Mouse (Mus musculus) regulatory T cell (primary cell): Measurements from ENCODE around the gene Ptprcap.

ENCODE experiments used
- in situ Hi-C: fragments of 300-600 bp; cut with MboI, MseI; formaldehyde crosslinking; loops from one replicate; pipeline ENCODE4 v1.15.1; 2025; ENCODE audit warnings: high pct_unique_total_duplicates

Ptprcap gene

GRCm38 (mm10) chr19:4164721-4165120 lies 11.3 kb downstream of the Ptprcap start:
- in situ Hi-C loops, result no loop called here

GRCm38 (mm10) chr19:4166678-4167476 lies 13.5 kb downstream of the Ptprcap start:
- in situ Hi-C loops, result no loop called here

GRCm38 (mm10) chr19:4169378-4169784 lies 16.0 kb downstream of the Ptprcap start:
- in situ Hi-C loops, result no loop called here

- in situ Hi-C loops, result loop anchor here (10.0 kb wide), 1 partner anchor 55 kb away; no protein-coding TSS in a partner anchor
These were observed 16.4 kb downstream of the Ptprcap start for GRCm38 (mm10) chr19:4169810-4170209.

- in situ Hi-C loops, result loop anchor here (10.0 kb wide), 1 partner anchor 56 kb away; no protein-coding TSS in a partner anchor
These were observed 17.5 kb downstream of the Ptprcap start for GRCm38 (mm10) chr19:4170723-4171392.

GRCm38 (mm10) chr19:4171393-4172290 lies 18.2 kb downstream of the Ptprcap start:
- in situ Hi-C loops, result loop anchor here (10.0 kb wide), 1 partner anchor 57 kb away; no protein-coding TSS in a partner anchor

GRCm38 (mm10) chr19:4172925-4173324 lies 19.5 kb downstream of the Ptprcap start:
- in situ Hi-C loops, result loop anchor here (10.0 kb wide), 1 partner anchor 58 kb away; no protein-coding TSS in a partner anchor

GRCm38 (mm10) chr19:4175368-4175947 lies 22.1 kb downstream of the Ptprcap start, which contains the start of gene Carns1:
TSS of gene Carns1 (minus strand) at chr19:4175479.
- in situ Hi-C loops, result loop anchor here (10.0 kb wide), 1 partner anchor 61 kb away; no protein-coding TSS in a partner anchor

GRCm38 (mm10) chr19:4180411-4180810 lies 27.0 kb downstream of the Ptprcap start:
- in situ Hi-C loops, result no loop called here

- in situ Hi-C loops, result no loop called here
These were observed 28.5 kb downstream of the Ptprcap start for GRCm38 (mm10) chr19:4181892-4182291.

GRCm38 (mm10) chr19:4183689-4184088 lies 30.3 kb downstream of the Ptprcap start:
- in situ Hi-C loops, result no loop called here

- in situ Hi-C loops, result no loop called here
These were observed 31.9 kb downstream of the Ptprcap start for GRCm38 (mm10) chr19:4184976-4185975.

GRCm38 (mm10) chr19:4187303-4187702 lies 33.9 kb downstream of the Ptprcap start:
- in situ Hi-C loops, result no loop called here

GRCm38 (mm10) chr19:4189051-4189620 lies 35.7 kb downstream of the Ptprcap start:
- in situ Hi-C loops, result no loop called here

GRCm38 (mm10) chr19:4190831-4191334 lies 37.5 kb downstream of the Ptprcap start, which contains the start of gene Tbc1d10c:
TSS of gene Tbc1d10c (minus strand) at chr19:4191284.
- in situ Hi-C loops, result loop anchor here (5.0 to 10.0 kb wide), 2 partner anchors 74 to 1604 kb away; no protein-coding TSS in a partner anchor

- in situ Hi-C loops, result loop anchor here (5.0 to 10.0 kb wide), 2 partner anchors 74 to 1603 kb away; no protein-coding TSS in a partner anchor
These were observed 38.3 kb downstream of the Ptprcap start, which contains the start of gene Ppp1ca for GRCm38 (mm10) chr19:4191528-4192250. TSS of gene Ppp1ca (plus strand) at chr19:4192065.

- in situ Hi-C loops, result loop anchor here (5.0 to 10.0 kb wide), 2 partner anchors 75 to 1602 kb away; no protein-coding TSS in a partner anchor
These were observed 39.0 kb downstream of the Ptprcap start for GRCm38 (mm10) chr19:4192251-4192985.
